Mouse (Mus musculus) right cerebral cortex, postnatal 14 days (tissue): ENCODE measurements around the gene Zfp697.
A peak's percentile ranks its signal among the peaks of the same experiment; 100 is the strongest.
"Not testable (repeated sequence)": the region's sequence is repeated elsewhere in the genome, so short reads cannot be mapped to it uniquely, and the experiment has no call there.

ENCODE experiments used
- DNase-seq: peaks from one replicate; pipeline ENCODE4 v3.0.0; 2022

Zfp697 gene

GRCm38 (mm10) chr3:98422926-98423325 is 40.7 kb downstream of the Zfp697 start:
- no peak for DNase-seq

GRCm38 (mm10) chr3:98426749-98427148 is 44.5 kb downstream of the Zfp697 start:
- no peak for DNase-seq

GRCm38 (mm10) chr3:98427260-98427599 is 45.0 kb downstream of the Zfp697 start:
- DNase-seq, result no peak

GRCm38 (mm10) chr3:98427600-98428448 is 45.6 kb downstream of the Zfp697 start:
- DNase-seq, result peak; percentile 77

DNA sequence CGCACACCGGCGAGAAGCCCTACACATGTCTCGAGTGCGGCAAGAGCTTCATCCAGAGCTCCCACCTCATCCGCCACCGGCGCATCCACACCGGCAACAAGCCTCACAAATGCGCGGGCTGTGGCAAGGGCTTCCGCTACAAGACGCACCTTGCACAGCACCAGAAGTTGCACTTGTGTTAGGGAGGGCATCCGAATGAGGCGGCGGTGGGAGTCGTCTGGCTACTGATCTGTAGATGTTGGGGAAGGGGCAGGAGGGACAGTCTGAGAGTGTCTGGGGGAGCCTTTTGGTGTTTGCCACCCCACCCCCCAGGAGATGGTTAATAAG is 46.2 kb downstream of the Zfp697 start:
- DNase-seq, result peak; percentile 35

- no peak for DNase-seq
These were observed 46.8 kb downstream of the Zfp697 start for GRCm38 (mm10) chr3:98428928-98429525.

GRCm38 (mm10) chr3:98434088-98434816 is 52.0 kb downstream of the Zfp697 start:
- no peak for DNase-seq

- DNase-seq, result no peak
These were observed 52.8 kb downstream of the Zfp697 start for GRCm38 (mm10) chr3:98435030-98435429.

GRCm38 (mm10) chr3:98442245-98442644 is 60.0 kb downstream of the Zfp697 start:
- not testable (repeated sequence) for DNase-seq

GRCm38 (mm10) chr3:98443149-98443779 is 61.0 kb downstream of the Zfp697 start:
- not testable (repeated sequence) for DNase-seq

- DNase-seq, result not testable (repeated sequence)
These were observed 61.7 kb downstream of the Zfp697 start for GRCm38 (mm10) chr3:98443924-98444323.

GRCm38 (mm10) chr3:98453786-98454185 is 71.5 kb downstream of the Zfp697 start:
- not testable (repeated sequence) for DNase-seq

DNA sequence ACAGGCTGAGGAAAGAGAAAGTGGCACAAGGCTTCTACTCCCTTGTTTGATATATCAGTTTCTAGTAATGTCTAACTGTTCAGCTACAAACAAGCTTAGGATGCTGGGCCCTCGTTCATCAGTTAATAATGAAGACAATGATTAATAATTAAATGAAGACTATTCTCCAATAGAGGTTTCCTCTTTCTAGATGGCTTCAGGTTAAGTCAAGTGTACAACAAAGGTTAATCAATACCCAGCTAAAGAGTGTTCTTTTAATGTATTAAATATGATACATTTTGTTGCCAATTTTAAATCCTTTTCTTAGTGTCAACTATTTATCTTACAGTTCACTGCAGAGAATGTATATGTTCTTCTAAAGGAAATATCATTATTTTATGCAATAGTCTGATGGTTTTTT is 74.8 kb downstream of the Zfp697 start, which contains the start of gene Gm4450:
TSS of gene Gm4450 (minus strand) at position 101 of the 400 bp plus-strand sequence.
- not testable (repeated sequence) for DNase-seq

GRCm38 (mm10) chr3:98469323-98469722 is 87.1 kb downstream of the Zfp697 start:
- DNase-seq, result not testable (repeated sequence)

DNA sequence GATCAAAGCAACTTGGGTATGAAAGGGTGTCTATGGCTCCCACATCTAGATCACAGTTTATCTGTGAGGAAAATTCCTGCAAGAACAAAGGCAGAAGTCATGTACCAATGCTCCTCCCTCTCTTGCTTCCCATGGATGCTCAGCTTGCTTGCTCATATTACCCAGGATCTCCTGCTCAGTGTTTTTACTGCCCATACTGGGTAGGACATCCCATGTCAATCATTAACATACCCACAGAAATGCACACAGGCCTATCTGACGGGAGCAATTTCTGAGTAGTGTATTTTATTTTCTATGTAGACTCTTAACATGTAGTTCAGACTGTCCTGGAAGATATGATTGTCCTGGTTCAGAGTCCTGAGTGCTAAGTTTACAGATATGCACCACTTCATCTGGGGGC is 88.8 kb downstream of the Zfp697 start:
- not testable (repeated sequence) for DNase-seq

- DNase-seq, result not testable (repeated sequence)
These were observed 89.2 kb downstream of the Zfp697 start for GRCm38 (mm10) chr3:98471499-98471898.

DNA sequence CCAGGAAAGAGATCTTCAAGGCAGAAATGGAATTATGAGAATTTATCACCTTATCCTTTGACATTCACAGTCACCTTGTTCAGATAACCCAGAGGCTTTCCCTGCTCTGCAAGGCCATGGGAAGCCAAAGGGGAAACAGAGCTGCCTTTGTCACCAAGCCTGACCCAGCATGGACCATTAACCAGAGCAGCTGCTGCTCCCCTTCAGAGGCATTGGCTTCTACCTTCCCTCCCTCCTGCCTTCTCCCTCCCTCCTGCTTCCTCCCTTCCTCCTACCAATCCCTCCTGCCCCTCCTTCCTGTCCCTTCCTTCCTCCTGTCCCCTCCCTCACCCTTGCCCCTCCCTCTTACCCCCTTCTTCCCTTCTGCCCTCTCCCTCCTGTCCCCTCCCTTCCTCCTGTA is 111.9 kb downstream of the Zfp697 start:
- not testable (repeated sequence) for DNase-seq

DNA sequence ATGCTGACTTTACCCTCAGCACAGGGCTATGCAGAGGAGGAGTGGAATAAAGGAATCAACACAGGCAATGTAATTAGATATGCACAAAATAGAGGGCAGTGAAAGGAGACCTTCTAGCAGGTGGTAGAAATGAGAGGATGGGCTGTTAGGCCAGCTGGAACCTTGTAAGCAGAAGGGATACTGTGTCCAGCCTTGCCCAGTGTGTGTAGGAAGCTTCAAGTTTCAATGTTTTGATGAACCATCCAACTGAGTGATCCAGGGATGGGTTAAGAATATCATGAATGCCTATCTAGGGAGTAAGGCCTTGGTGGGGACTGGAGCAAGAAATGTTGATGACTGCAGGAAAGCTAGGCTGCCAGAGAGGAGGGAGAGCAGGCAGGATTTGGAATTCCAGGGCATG is 112.8 kb downstream of the Zfp697 start:
- not testable (repeated sequence) for DNase-seq

GRCm38 (mm10) chr3:98496762-98497161 is 114.5 kb downstream of the Zfp697 start:
- not testable (repeated sequence) for DNase-seq

DNA sequence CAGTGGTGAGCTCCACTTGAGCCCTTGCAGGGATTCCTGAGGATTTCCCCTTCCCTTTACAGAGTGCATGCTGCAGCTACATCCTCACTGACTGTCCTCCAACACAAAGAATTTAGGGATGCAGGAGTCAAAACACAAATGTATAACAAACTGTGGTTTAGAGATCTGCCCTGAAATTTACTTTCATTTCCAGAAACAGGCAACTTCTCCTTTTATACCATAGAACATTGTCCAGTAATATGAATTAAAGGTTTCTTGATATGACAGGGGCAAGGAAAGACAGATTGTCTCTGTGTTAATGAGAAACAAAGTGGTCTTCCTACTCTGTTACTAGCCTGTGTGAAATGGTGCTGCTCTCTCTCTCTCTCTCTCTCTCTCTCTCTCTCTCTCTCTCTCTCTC is 115.1 kb downstream of the Zfp697 start:
- DNase-seq, result not testable (repeated sequence)

DNA sequence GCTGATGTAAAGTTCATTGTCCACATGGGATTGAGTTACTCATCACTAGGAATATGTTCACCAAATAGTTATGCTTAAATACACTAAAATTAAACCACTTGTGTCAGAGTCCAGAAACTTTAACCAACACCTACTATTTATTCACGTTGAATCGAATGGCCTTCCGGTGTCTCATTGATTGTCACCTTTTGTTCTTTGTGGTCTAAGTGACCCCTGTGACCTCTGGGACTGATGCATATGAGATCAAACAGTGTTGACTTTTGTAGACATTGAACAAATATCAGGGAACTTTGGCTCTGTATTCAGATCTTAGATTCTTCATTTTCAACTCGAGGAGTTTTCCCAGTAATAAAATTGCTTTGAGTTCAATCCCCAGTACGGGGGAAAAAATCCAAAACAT is 125.0 kb downstream of the Zfp697 start:
- DNase-seq, result not testable (repeated sequence)

DNA sequence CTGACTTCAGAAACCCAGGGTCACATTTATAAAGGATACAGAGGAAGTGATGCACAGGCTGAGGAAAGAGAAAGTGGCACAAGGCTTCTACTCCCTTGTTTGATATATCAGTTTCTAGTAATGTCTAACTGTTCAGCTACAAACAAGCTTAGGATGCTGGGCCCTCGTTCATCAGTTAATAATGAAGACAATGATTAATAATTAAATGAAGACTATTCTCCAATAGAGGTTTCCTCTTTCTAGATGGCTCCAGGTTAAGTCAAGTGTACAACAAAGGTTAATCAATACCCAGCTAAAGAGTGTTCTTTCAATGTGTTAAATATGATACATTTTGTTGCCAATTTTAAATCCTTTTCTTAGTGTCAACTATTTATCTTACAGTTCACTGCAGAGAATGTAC is 128.2 kb downstream of the Zfp697 start, which contains the start of gene Hsd3b4:
TSS of gene Hsd3b4 (minus strand) at position 101 of the 400 bp plus-strand sequence.
- not testable (repeated sequence) for DNase-seq

DNA sequence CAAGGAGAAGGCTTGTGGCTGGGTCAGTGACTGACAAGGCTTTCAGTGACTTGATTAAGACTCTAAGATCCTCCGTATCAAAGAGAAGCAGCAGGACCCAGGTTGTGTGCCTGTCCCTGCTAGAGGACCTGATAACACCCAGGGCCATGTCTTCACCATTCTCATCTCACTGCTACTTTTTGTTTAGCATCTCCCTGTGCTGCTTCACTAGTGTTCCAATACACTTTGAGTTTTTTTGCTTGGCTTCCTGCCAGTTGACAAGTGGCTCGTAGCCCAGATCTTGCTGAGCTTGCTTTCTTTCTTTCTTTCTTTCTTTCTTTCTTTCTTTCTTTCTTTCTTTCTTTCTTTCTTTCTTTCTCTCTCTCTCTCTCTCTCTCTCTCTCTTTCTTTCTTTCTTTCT is 140.5 kb downstream of the Zfp697 start:
- DNase-seq, result not testable (repeated sequence)
